Mouse (Mus musculus) cerebral cortex, adult 2 months (tissue): ENCODE measurements around the gene Syce3.

Experiments
- WGBS: fragments of 180-500 bp; shearing (Covaris S2); methylation state at CpG from one replicate; pipeline ENCODE4 v1.1.7; 2018; 5-methylcytosine and 5-hydroxymethylcytosine counted together

Gene Syce3

GRCm38 (mm10) chr15:89424621-89425020 is 14.3 kb upstream of the Syce3 start:
- whole genome bisulfite sequencing = 83% methylated on average over 8 of the region's 8 CpGs

- WGBS = 98% methylated on average over 9 of the region's 9 CpGs
Measured at GRCm38 (mm10) chr15:89421938-89422337, 11.6 kb upstream of the Syce3 start.

- WGBS = 77% methylated on average over 8 of the region's 8 CpGs
Measured at GRCm38 (mm10) chr15:89415282-89415681, 5.0 kb upstream of the Syce3 start.

GRCm38 (mm10) chr15:89404831-89405623 is 5.3 kb downstream of the Syce3 start:
- WGBS = 84% methylated on average over 10 of the region's 10 CpGs

- WGBS = 77% methylated on average over 1 of the region's 1 CpGs
Measured at GRCm38 (mm10) chr15:89402471-89402870, 7.8 kb downstream of the Syce3 start.

GRCm38 (mm10) chr15:89399716-89400115 is 10.6 kb downstream of the Syce3 start:
- 100% methylated on average over 1 of the region's 1 CpGs for WGBS

GRCm38 (mm10) chr15:89398146-89398545 is 12.2 kb downstream of the Syce3 start:
- 64% methylated on average over 2 of the region's 2 CpGs for WGBS

- 82% methylated on average over 4 of the region's 4 CpGs for WGBS
Measured at GRCm38 (mm10) chr15:89396883-89397282, 13.4 kb downstream of the Syce3 start.

GRCm38 (mm10) chr15:89390081-89390480 is 20.2 kb downstream of the Syce3 start:
- WGBS = 83% methylated on average over 10 of the region's 10 CpGs

GRCm38 (mm10) chr15:89387127-89387526 is 23.2 kb downstream of the Syce3 start:
- 47% methylated on average over 12 of the region's 12 CpGs for WGBS

- WGBS = 95% methylated on average over 7 of the region's 7 CpGs
Measured at GRCm38 (mm10) chr15:89384617-89385016, 25.7 kb downstream of the Syce3 start, which contains the start of gene Klhdc7b. Klhdc7b (plus strand) TSS chr15:89384917.

- WGBS = 38% methylated on average over 10 of the region's 10 CpGs
Measured at GRCm38 (mm10) chr15:89379429-89379828, 30.9 kb downstream of the Syce3 start.

- 4% methylated on average over 33 of the region's 33 CpGs for WGBS
Measured at GRCm38 (mm10) chr15:89378831-89379401, 31.4 kb downstream of the Syce3 start, which contains the start of gene Odf3b. Odf3b (minus strand) TSS chr15:89379282.

- WGBS = 20% methylated on average over 46 of the region's 46 CpGs
Measured at GRCm38 (mm10) chr15:89377938-89378828, 32.1 kb downstream of the Syce3 start.

GRCm38 (mm10) chr15:89377362-89377761 is 32.9 kb downstream of the Syce3 start:
- 11% methylated on average over 18 of the region's 18 CpGs for WGBS

- 43% methylated on average over 16 of the region's 16 CpGs for WGBS
Measured at GRCm38 (mm10) chr15:89376957-89377356, 33.3 kb downstream of the Syce3 start, which contains the start of gene Tymp. Tymp (minus strand) TSS chr15:89377039.

GRCm38 (mm10) chr15:89376040-89376439 is 34.3 kb downstream of the Syce3 start:
- WGBS = 92% methylated on average over 7 of the region's 7 CpGs

GRCm38 (mm10) chr15:89374801-89375534 is 35.3 kb downstream of the Syce3 start:
- 92% methylated on average over 17 of the region's 17 CpGs for WGBS

- 44% methylated on average over 9 of the region's 9 CpGs for WGBS
Measured at GRCm38 (mm10) chr15:89374340-89374739, 36.0 kb downstream of the Syce3 start.

GRCm38 (mm10) chr15:89373762-89374248 is 36.5 kb downstream of the Syce3 start, which contains the start of gene Sco2:
Sco2 (minus strand) TSS chr15:89373846.
- under 1% methylated on average over 42 of the region's 42 CpGs for WGBS
